In genomic region chr3:88740147-88740546, GRCm38 (mm10) we compare ENCODE assay signal across 16 mouse cellular contexts. TPM values are rescaled to one million over a fixed set of nuclear protein-coding genes. Genes with fewer than 3 reads are reported as not detected.
DNase-seq lines count a peak whose midpoint lies in the region; ATAC-seq and TF ChIP-seq lines count a peak whose summit lies in the region.
"Had no signal": no experiment of that assay in that cellular context is flagged by ENCODE, and none has a peak within 500 bp of the region (broad histone marks: within the 10 kb centered on the region; RNA-seq: fewer than 3 reads in every experiment).

No protein-coding gene starts in this region.

- no peaks in the 10 kb centered on the region for H3K79me2 ChIP-seq in MEL (ENCODE audit: control insufficient read depth, insufficient read depth, low read length, poor library complexity)

- no peaks in the 10 kb centered on the region for H3K27me3 ChIP-seq in kidney, adult 2 months (replicated peaks; ENCODE audit: control insufficient read depth, insufficient read depth, low read length)
- H3K27me3 ChIP-seq in lung, postnatal 0 days (replicated peaks; ENCODE audit: insufficient read depth, low read length), result no peaks in the 10 kb centered on the region
- no peaks in the 10 kb centered on the region for H3K27me3 ChIP-seq in MEL (ENCODE audit: control insufficient read depth in 1 of 2, insufficient read depth in 2 of 2, low read length in 2 of 2)
- H3K27me3 ChIP-seq: heart, embryonic 15.5 days; limb, embryonic 12.5 days; lung, embryonic 15.5 days; midbrain, embryonic 15.5 days had no signal

- H3K27ac ChIP-seq in kidney, adult 2 months (ENCODE audit: insufficient read depth, low read depth, low read length), result no peak overlapping the region
- no peak overlapping the region for H3K27ac ChIP-seq in lung, postnatal 0 days (ENCODE audit: low read length)
- no peak overlapping the region for H3K27ac ChIP-seq in MEL (ENCODE audit: control insufficient read depth, low read depth, low read length)
- H3K27ac ChIP-seq: heart, embryonic 15.5 days; limb, embryonic 12.5 days; lung, embryonic 15.5 days; midbrain, embryonic 15.5 days had no signal

- H3K4me3 ChIP-seq in kidney, adult 2 months (ENCODE audit: insufficient read depth, low read depth, low read length), result no peak overlapping the region
- no peak overlapping the region for H3K4me3 ChIP-seq in lung, postnatal 0 days (ENCODE audit: low read depth, low read length)
- H3K4me3 ChIP-seq in lung, adult 2 months (replicated peaks; ENCODE audit: extremely low read depth, low read depth, low read length), result no peak overlapping the region
- H3K4me3 ChIP-seq in MEL (ENCODE audit: control insufficient read depth in 1 of 2, insufficient read depth in 1 of 2, low read depth in 2 of 2, low read length in 2 of 2), result no peak overlapping the region
- H3K4me3 ChIP-seq: heart, embryonic 15.5 days; limb, embryonic 12.5 days; lung, embryonic 15.5 days; midbrain, embryonic 15.5 days had no signal

- no peak for ATAC-seq in lung, postnatal 0 days
- no peak for ATAC-seq in erythroblast, adult 5-6 weeks (replicated peaks; ENCODE audit: low FRiP score, poor library complexity, severe bottlenecking)
- ATAC-seq: forebrain, embryonic 14.5 days; inflammation-experienced regulatory T-cells, adult 6 months; midbrain, embryonic 15.5 days had no signal

- no peaks in the 10 kb centered on the region for H3K4me1 ChIP-seq in kidney, adult 2 months (ENCODE audit: control insufficient read depth, insufficient read depth, low read length)
- no peaks in the 10 kb centered on the region for H3K4me1 ChIP-seq in lung, postnatal 0 days (ENCODE audit: insufficient read depth, low read depth, low read length)
- no peaks in the 10 kb centered on the region for H3K4me1 ChIP-seq in lung, adult 2 months (ENCODE audit: control insufficient read depth, insufficient read depth, low read length)
- H3K4me1 ChIP-seq in MEL (ENCODE audit: control insufficient read depth in 1 of 2, insufficient read depth in 2 of 2, low read length in 2 of 2), result peaks cover 0 to 5% of the 10 kb centered on the region in 2 experiments; a peak in 2 of 4 replicates
- H3K4me1 ChIP-seq: limb, embryonic 12.5 days; lung, embryonic 15.5 days; midbrain, embryonic 15.5 days had no signal

- TF ChIP-seq RAD21 in MEL (IDR thresholded peaks at IDR 0.05; ENCODE audit: low read depth, low read length), result peak; percentile 49

- DNase-seq in kidney, adult 2 months, result no peak
- DNase-seq in kidney, postnatal 25 days, result no peak
- DNase-seq in lung, postnatal 0 days (ENCODE audit: low spot score), result no peak
- no peak for DNase-seq in lung, adult 2 months
- peak; percentile 40 for DNase-seq in MEL (ENCODE audit: low read depth, low spot score)
- no peak for DNase-seq in spleen, postnatal 14 days (ENCODE audit: low spot score in 2 of 2)
- DNase-seq: cerebellum, postnatal 14 days; retina, postnatal 1 day; right cerebral cortex, postnatal 4 days had no signal

- peak; percentile 28; the same call in 1 of the 2 replicates for TF ChIP-seq CTCF in kidney, adult 2 months (conservative IDR thresholded peaks at IDR 0.05; ENCODE audit: insufficient read depth, insufficient read length, low read depth, low read length)
- peak; percentile 31 for TF ChIP-seq CTCF in lung, postnatal 0 days (IDR thresholded peaks at IDR 0.05)
- no peak for TF ChIP-seq CTCF in lung, adult 2 months (IDR thresholded peaks at IDR 0.05; ENCODE audit: insufficient read depth, low read length)
- TF ChIP-seq CTCF in MEL (IDR thresholded peaks at IDR 0.05 in 2 of 3, conservative IDR thresholded peaks at IDR 0.05 in 1 of 3; ENCODE audit: control insufficient read depth in 1 of 3, insufficient read depth in 1 of 3, low read depth in 2 of 3, low read length in 3 of 3, poor library complexity in 1 of 3, severe bottlenecking in 1 of 3), result peak; percentile 41 to 62 (median 60)

- no peak for TF ChIP-seq EP300 in lung, postnatal 0 days (IDR thresholded peaks at IDR 0.05)
- no peak for TF ChIP-seq EP300 in MEL (IDR thresholded peaks at IDR 0.05; ENCODE audit: low read depth in 1 of 2, low read length in 2 of 2)

- no peaks in the 10 kb centered on the region for H3K36me3 ChIP-seq in kidney, adult 2 months (ENCODE audit: control insufficient read depth, insufficient read depth, low read length)
- H3K36me3 ChIP-seq in lung, postnatal 0 days (ENCODE audit: insufficient read depth, low read length), result no peaks in the 10 kb centered on the region
- no peaks in the 10 kb centered on the region for H3K36me3 ChIP-seq in MEL (ENCODE audit: control insufficient read depth in 1 of 2, insufficient read depth in 2 of 2, low read length in 2 of 2)
- H3K36me3 ChIP-seq: heart, embryonic 15.5 days; lung, embryonic 15.5 days had no signal

- no peak overlapping the region for H3K9ac ChIP-seq in lung, postnatal 0 days (replicated peaks; ENCODE audit: low read depth)
- H3K9ac ChIP-seq in MEL (ENCODE audit: control insufficient read depth, low read depth, low read length, poor library complexity, severe bottlenecking), result no peak overlapping the region
- H3K9ac ChIP-seq: heart, embryonic 15.5 days; limb, embryonic 12.5 days; lung, embryonic 15.5 days; midbrain, embryonic 15.5 days had no signal

- H3K4me2 ChIP-seq in lung, postnatal 0 days (replicated peaks; ENCODE audit: low read depth, low read length), result no peak overlapping the region
- H3K4me2 ChIP-seq: heart, embryonic 15.5 days; limb, embryonic 12.5 days; lung, embryonic 15.5 days; midbrain, embryonic 15.5 days had no signal

- H3K9me3 ChIP-seq in lung, postnatal 0 days (ENCODE audit: low read length), result no peaks in the 10 kb centered on the region
- no peaks in the 10 kb centered on the region for H3K9me3 ChIP-seq in MEL (replicated peaks; ENCODE audit: insufficient read depth, low read length)
- H3K9me3 ChIP-seq: heart, embryonic 15.5 days; lung, embryonic 15.5 days; midbrain, embryonic 15.5 days had no signal

- no peak for TF ChIP-seq POLR2A in kidney, adult 2 months (IDR thresholded peaks at IDR 0.05; ENCODE audit: low read depth, low read length)
- no peak for TF ChIP-seq POLR2A in lung, adult 2 months (IDR thresholded peaks at IDR 0.05; ENCODE audit: borderline replicate concordance, extremely low read depth, low read depth, low read length)
- no peak for TF ChIP-seq POLR2A in MEL (IDR thresholded peaks at IDR 0.05; ENCODE audit: control insufficient read depth in 1 of 2, insufficient read depth in 1 of 2, low read depth in 1 of 2, low read length in 2 of 2, poor library complexity in 1 of 2)

- 94% methylated on average over 3 of the region's 3 CpGs for WGBS in kidney, adult 2 months
- WGBS in lung, postnatal 0 days, result 92% methylated on average over 3 of the region's 3 CpGs
- 87% methylated on average over 3 of the region's 3 CpGs for WGBS in lung, adult 2 months

TF ChIP-seq in MEL, 35 proteins besides CTCF, POLR2A, EP300 and RAD21 (continues in another document):
- TF ChIP-seq CHD2 (IDR thresholded peaks at IDR 0.05; ENCODE audit: low read length), result no peak
- no peak for TF ChIP-seq ETS1 (IDR thresholded peaks at IDR 0.05; ENCODE audit: low read depth, low read length)
- no peak for TF ChIP-seq NELFE (IDR thresholded peaks at IDR 0.05; ENCODE audit: low read depth, low read length)
- TF ChIP-seq JUND (IDR thresholded peaks at IDR 0.05; ENCODE audit: low read depth, low read length), result no peak
- TF ChIP-seq MYB (IDR thresholded peaks at IDR 0.05; ENCODE audit: low read depth, low read length), result no peak
- no peak for TF ChIP-seq KAT2A (conservative IDR thresholded peaks at IDR 0.05; ENCODE audit: low read depth, low read length)
- TF ChIP-seq POLR2AphosphoS5 (IDR thresholded peaks at IDR 0.05; ENCODE audit: borderline replicate concordance, low read depth, low read length), result no peak
- TF ChIP-seq HCFC1 (IDR thresholded peaks at IDR 0.05; ENCODE audit: low read depth, low read length), result no peak
- TF ChIP-seq TBP (IDR thresholded peaks at IDR 0.05; ENCODE audit: low read depth, low read length), result no peak
- TF ChIP-seq MAZ (IDR thresholded peaks at IDR 0.05; ENCODE audit: low read depth, low read length), result no peak
- peak; percentile 83; the same call in 1 of the 2 replicates for TF ChIP-seq MYC (IDR thresholded peaks at IDR 0.05; ENCODE audit: low read depth, low read length)
- TF ChIP-seq ZNF384 (IDR thresholded peaks at IDR 0.05; ENCODE audit: low read depth, low read length), result 0 out of 2 replicates have a peak, but pooled peaks have one; percentile 29
- TF ChIP-seq MEF2A (IDR thresholded peaks at IDR 0.05; ENCODE audit: extremely low read depth, insufficient replicate concordance, low read depth, low read length, poor library complexity, severe bottlenecking), result no peak

RNA-seq across cellular contexts. Expression of gene Rit1, which starts 23.5 kb away (rescaled TPM):
- 37.2 and 48.1 TPM in 2 replicates for polyA plus RNA-seq in kidney, adult 2 months (2012; rRNA removed)
- polyA plus RNA-seq in lung, postnatal 0 days (2015; fragmentation: Nextera tagmentation; extraction: Ambion mirVana), result 88.6 and 98.4 TPM in 2 replicates
- 49.0 and 71.7 TPM in 2 replicates for polyA plus RNA-seq in lung, adult 2 months (2012; rRNA removed)
- total RNA-seq in MEL (2012; rRNA removed), result 28.7 and 38.6 TPM in 2 replicates
- 10 to 100 TPM in 1 of 2 experiments, not detected in 1; 34.1 TPM for polyA plus RNA-seq in MEL (2012; ENCODE audit: insufficient read depth in 1 of 2, insufficient read length in 2 of 2, low read depth in 1 of 2, low replicate concordance in 2 of 2, missing spikeins in 1 of 2)
- total RNA-seq in erythroblast, adult 5-6 weeks (2015; ENCODE audit: low replicate concordance), result 99.9 and 111 TPM in 2 replicates
- 90.6 and 102 TPM in 2 replicates for total RNA-seq in erythroblast, adult 5-6 weeks (2017; ENCODE audit: low replicate concordance)

RNA-seq across cellular contexts. Expression of gene Syt11, which starts 34.8 kb away (rescaled TPM):
- 7.3 and 8.2 TPM in 2 replicates for polyA plus RNA-seq in kidney, adult 2 months (2012; rRNA removed)
- 4.9 and 5.6 TPM in 2 replicates for polyA plus RNA-seq in lung, postnatal 0 days (2015; fragmentation: Nextera tagmentation; extraction: Ambion mirVana)
- 5.4 and 8.4 TPM in 2 replicates for polyA plus RNA-seq in lung, adult 2 months (2012; rRNA removed)
- 0.19 and 0.56 TPM in 2 replicates for total RNA-seq in MEL (2012; rRNA removed)
- polyA plus RNA-seq in MEL (2012; ENCODE audit: insufficient read depth in 1 of 2, insufficient read length in 2 of 2, low read depth in 1 of 2, low replicate concordance in 2 of 2, missing spikeins in 1 of 2), result 1 to 10 TPM in 1 of 2 experiments, not detected in 1; 1.4 TPM
- total RNA-seq in erythroblast, adult 5-6 weeks (2015; ENCODE audit: low replicate concordance), result 0.19 TPM in 1 of 2 replicates, not detected in the other
- 0.85 TPM in 1 of 2 replicates, not detected in the other for total RNA-seq in erythroblast, adult 5-6 weeks (2017; ENCODE audit: low replicate concordance)

RNA-seq across cellular contexts. Expression of gene Khdc4, which starts 54.5 kb away (rescaled TPM):
- polyA plus RNA-seq in kidney, adult 2 months (2012; rRNA removed), result 41.2 and 45.6 TPM in 2 replicates
- polyA plus RNA-seq in lung, postnatal 0 days (2015; fragmentation: Nextera tagmentation; extraction: Ambion mirVana), result 42.3 and 49.4 TPM in 2 replicates
- polyA plus RNA-seq in lung, adult 2 months (2012; rRNA removed), result 46.7 and 51.4 TPM in 2 replicates
- total RNA-seq in MEL (2012; rRNA removed), result 43.4 and 47.4 TPM in 2 replicates
- polyA plus RNA-seq in MEL (2012; ENCODE audit: insufficient read depth in 1 of 2, insufficient read length in 2 of 2, low read depth in 1 of 2, low replicate concordance in 2 of 2, missing spikeins in 1 of 2), result 10 to 100 TPM in 1 of 2 experiments, not detected in 1; 71.0 TPM
- 25.0 and 29.5 TPM in 2 replicates for total RNA-seq in erythroblast, adult 5-6 weeks (2015; ENCODE audit: low replicate concordance)
- 19.9 and 23.4 TPM in 2 replicates for total RNA-seq in erythroblast, adult 5-6 weeks (2017; ENCODE audit: low replicate concordance)
